Mouse (Mus musculus): ENCODE data around the gene Apom.

Apom gene

DNA sequence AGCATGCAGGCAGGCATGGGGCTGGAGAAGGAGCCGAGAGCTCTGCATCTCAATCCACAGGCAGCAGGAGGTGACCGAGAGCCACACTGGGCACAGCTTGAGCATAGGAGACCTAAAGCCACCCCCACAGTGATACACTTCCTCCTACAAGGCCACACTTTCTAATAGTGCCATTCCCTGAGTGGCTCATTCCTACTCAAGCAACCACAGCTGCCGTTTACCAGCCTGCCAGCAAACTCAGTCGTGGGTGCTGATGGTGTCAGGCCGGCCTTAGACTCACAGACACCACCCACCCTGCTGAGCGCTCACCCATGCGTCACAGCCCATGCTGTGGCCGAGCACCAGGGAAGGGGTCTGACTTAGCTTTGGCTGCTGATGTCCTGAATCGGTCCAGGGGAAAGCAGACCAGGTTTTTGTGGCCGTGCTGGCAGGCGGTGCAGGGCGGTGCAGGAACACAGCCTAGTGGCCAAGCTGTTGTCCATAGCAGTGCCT is 34.6 kb downstream of the Apom start:
- DNase-seq (ENCODE audit: low read depth, low spot score), result no peak

GRCm38 (mm10) chr17:35096597-35096996 is 35.3 kb downstream of the Apom start:
- no peak for DNase-seq (ENCODE audit: low read depth, low spot score)

- no peak for DNase-seq (ENCODE audit: low read depth, low spot score)
Observed at GRCm38 (mm10) chr17:35094475-35095365, 37.1 kb downstream of the Apom start.

DNA sequence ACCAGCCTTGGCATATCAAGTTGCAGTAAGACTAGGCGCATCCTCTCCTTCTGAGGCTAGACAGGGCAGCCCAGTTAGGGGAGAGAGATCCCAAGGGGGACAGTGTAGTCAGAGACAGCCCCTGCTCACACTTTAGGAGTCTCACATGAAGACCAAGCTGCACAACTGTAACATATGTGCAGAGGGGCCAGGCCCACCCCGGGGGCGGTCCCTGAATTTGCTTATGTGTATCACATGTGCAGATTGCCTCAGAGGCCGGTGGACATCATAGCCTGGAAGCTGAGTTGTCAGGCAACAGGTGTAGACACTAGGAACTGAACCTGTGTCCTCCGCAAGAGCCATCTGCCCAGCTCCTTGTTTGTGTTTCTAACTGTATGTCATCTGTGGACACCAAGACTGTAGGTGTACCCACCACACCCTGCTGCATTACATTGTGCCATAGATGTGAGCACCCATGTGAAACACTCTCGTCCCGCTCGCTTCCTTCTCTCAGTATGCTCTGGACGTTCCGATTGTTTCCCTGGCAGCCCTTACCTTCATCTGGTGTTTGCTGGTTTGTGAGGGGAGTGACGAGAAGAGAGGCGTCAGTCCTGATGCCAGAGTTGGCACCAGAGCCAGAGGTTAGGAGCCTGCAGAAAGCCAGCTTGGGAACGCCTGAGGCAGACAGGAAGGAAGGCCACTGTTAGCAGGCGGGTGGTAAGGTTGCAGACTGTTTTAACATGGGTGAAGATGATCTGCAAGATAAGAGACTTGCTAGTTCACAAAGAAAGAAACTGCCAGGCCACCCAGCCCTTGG is 39.2 kb downstream of the Apom start:
- DNase-seq (ENCODE audit: low read depth, low spot score), result no peak

GRCm38 (mm10) chr17:35090166-35090932 is 41.5 kb downstream of the Apom start:
- no peak for DNase-seq (ENCODE audit: low read depth, low spot score)

- peak; percentile 94 for DNase-seq (ENCODE audit: low read depth, low spot score)
Observed at GRCm38 (mm10) chr17:35088825-35089644, 42.8 kb downstream of the Apom start, which contains the start of gene Abhd16a. Abhd16a (plus strand) TSS chr17:35089263.

DNA sequence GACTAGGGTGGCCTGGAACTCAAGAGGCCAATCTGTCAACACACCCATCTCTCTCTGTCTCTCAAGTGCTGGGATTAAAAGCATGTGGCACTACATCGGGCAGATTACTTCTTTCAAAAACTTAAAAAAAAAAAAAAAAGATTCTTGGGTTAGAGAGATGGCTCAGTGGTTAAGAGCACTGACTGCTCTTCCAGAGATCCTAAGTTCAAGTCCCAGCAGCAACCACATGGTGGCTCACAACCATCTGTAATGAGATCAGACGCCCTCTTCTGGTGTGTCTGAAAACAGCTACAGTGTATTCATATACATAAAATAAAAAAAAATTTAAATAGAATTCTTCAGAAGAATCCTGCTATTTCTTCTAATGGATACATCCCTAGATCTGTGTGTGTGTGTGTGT is 43.7 kb downstream of the Apom start:
- DNase-seq (ENCODE audit: low read depth, low spot score), result no peak

DNA sequence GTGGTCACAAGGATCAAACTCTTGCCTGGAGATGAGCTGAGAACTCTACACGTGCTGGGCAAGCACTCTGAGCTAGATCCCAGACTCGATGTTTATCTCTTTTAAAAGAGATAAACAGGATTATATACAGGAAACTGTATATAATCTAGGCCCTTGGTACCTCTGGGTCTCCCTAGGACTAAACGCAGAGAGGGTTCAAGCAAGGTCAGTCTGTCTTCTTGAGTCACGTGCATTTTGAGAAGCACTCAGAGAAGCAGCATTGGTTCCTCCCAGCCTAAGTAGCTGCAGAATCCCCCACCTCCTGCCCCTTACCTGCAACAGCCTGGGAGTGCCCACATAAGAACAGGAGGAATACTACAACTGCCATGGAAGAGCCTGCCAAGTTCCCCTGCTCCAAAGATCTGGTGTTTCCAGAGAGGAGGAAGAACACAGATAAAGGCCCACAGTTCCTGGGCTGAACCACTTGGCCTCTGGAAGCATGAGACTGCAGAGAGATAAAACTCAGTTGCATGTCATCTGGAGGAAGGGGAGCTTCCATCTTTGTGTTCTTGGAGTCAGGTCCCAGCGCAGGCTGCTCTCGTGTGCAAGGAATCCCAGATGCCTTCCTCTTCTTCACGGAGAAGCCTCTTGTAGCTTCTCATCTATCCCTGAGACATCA is 46.5 kb downstream of the Apom start, which contains the start of gene Ly6g6f:
TSS of gene Ly6g6f (minus strand) at position 403 of the 658 bp plus-strand sequence.
- DNase-seq (ENCODE audit: low read depth, low spot score), result no peak

GRCm38 (mm10) chr17:35083929-35084497 is 47.8 kb downstream of the Apom start:
- DNase-seq (ENCODE audit: low read depth, low spot score), result no peak

GRCm38 (mm10) chr17:35082841-35083576 is 48.8 kb downstream of the Apom start:
- DNase-seq (ENCODE audit: low read depth, low spot score), result no peak

DNA sequence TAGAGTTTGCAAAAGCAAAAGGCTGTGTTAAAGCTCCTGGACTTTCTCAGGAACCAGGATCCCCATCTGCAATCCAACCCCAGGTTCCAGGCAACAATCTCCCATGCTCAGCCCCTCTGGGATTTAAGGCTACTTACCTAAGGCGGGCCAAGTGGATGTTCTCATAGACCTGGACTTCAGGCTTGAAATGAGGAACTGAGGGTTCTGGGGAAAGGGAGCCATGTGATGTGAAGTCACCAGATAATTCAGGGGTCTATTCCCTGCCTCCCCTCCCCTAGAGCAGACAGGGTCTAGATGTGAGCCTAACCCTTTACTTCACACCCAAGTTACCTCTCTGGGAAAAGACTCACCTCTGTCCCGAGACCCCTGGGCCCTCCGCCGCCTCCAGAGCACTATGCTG is 51.1 kb downstream of the Apom start:
- DNase-seq (ENCODE audit: low read depth, low spot score), result no peak

DNA sequence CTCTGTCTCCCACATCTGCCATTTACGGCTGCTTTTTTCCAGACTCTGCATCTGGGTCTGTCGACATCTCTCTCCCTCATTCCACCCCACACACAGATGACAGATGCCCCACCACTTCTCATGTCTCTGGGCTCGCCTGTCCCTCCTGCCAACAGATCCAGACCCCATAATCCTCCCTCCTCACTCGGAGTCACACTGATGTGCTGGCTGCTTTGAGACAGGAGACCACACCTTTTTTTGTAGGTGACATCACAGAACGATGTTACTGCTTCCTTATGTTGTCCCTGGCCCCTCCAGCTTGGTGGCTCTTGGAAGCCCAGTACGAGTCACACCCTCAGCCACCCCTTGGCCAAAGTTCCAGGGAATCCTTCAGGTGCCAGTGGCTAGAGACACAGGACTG is 51.6 kb downstream of the Apom start:
- DNase-seq (ENCODE audit: low read depth, low spot score), result no peak

- no peak for DNase-seq (ENCODE audit: low read depth, low spot score)
Observed at GRCm38 (mm10) chr17:35079778-35080177, 52.1 kb downstream of the Apom start.
